Mouse (Mus musculus): ENCODE measurements around the gene Myh2. TPM values are rescaled to one million over a fixed set of nuclear protein-coding genes. Genes with fewer than 3 reads are reported as not detected.

The Myh2 gene
- total and polyA plus RNA-seq, 3 experiments: not detected

GRCm38 (mm10) chr11:67150237-67150636 is 20.6 kb upstream of the Myh2 start:
- Histone ChIP-seq H3K27ac (no peak overlapping the region), H3K4me1 (ENCODE audit: control insufficient read depth, insufficient read depth, low read length) (no peaks in the 10 kb centered on the region), H3K9ac (ENCODE audit: low read depth, low read length) (no peak overlapping the region), H3K4me3 (no peak overlapping the region), H3K79me2 (replicated peaks; ENCODE audit: control insufficient read depth, insufficient read depth, low read length) (no peaks in the 10 kb centered on the region), H3K36me3 (ENCODE audit: control insufficient read depth, insufficient read depth, low read length) (no peaks in the 10 kb centered on the region), H3K27me3 (ENCODE audit: control insufficient read depth, insufficient read depth, low read length) (no peaks in the 10 kb centered on the region)
- DNase-seq: no peak
- 85% methylated on average over 2 of the region's 2 CpGs for WGBS
- intact Hi-C loops (cut with DNase I): no loop called here
- TF ChIP-seq EP300 (IDR thresholded peaks at IDR 0.05; ENCODE audit: insufficient read depth, low read depth, low read length) (no peak), CTCF (IDR thresholded peaks at IDR 0.05) (no peak), POLR2A (IDR thresholded peaks at IDR 0.05; ENCODE audit: insufficient read depth, low read depth, low read length) (no peak)

DNA sequence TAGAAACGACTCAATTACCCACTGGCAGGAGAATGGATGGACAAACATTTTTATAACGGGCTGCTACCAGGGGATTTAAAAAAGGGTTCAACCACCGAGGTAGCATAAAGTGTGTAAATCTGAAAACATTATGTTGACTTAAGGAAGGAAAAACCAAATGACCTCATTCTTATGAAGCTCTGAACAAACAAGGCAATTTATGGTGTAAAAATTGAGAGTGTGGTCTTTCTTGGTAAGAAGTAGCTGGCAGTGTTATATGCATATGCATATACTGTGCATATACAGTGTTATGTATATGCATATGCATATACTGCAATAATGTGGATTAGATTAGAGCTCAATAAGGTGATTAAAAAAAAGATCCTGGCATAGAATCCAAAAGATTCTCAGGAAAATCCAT is 19.7 kb upstream of the Myh2 start:
- TF ChIP-seq CTCF (IDR thresholded peaks at IDR 0.05) (no peak), POLR2A (IDR thresholded peaks at IDR 0.05; ENCODE audit: insufficient read depth, low read depth, low read length) (no peak), EP300 (IDR thresholded peaks at IDR 0.05; ENCODE audit: insufficient read depth, low read depth, low read length) (no peak)
- H3K36me3 ChIP-seq (ENCODE audit: control insufficient read depth, insufficient read depth, low read length): no peaks in the 10 kb centered on the region
- H3K27me3 ChIP-seq (ENCODE audit: control insufficient read depth, insufficient read depth, low read length): no peaks in the 10 kb centered on the region

GRCm38 (mm10) chr11:67151651-67152630 is 18.9 kb upstream of the Myh2 start:
- no peak overlapping the region for H3K9ac ChIP-seq (ENCODE audit: low read depth, low read length)
- no peaks in the 10 kb centered on the region for H3K79me2 ChIP-seq (replicated peaks; ENCODE audit: control insufficient read depth, insufficient read depth, low read length)
- DNase-seq: no peak
- no peaks in the 10 kb centered on the region for H3K4me1 ChIP-seq (ENCODE audit: control insufficient read depth, insufficient read depth, low read length)
- 86% methylated on average over 16 of the region's 16 CpGs for WGBS
- H3K36me3 ChIP-seq (ENCODE audit: control insufficient read depth, insufficient read depth, low read length): no peaks in the 10 kb centered on the region
- H3K27me3 ChIP-seq (ENCODE audit: control insufficient read depth, insufficient read depth, low read length): no peaks in the 10 kb centered on the region
- intact Hi-C loops (cut with DNase I): no loop called here
- no peak overlapping the region for H3K4me3 ChIP-seq
- TF ChIP-seq CTCF (IDR thresholded peaks at IDR 0.05) (no peak), POLR2A (IDR thresholded peaks at IDR 0.05; ENCODE audit: insufficient read depth, low read depth, low read length) (no peak), EP300 (IDR thresholded peaks at IDR 0.05; ENCODE audit: insufficient read depth, low read depth, low read length) (no peak)
- H3K27ac ChIP-seq: no peak overlapping the region

More for the DNA sequence above, 19.7 kb upstream of the Myh2 start:
- intact Hi-C loops (cut with DNase I): no loop called here
- Histone ChIP-seq H3K4me1 (ENCODE audit: control insufficient read depth, insufficient read depth, low read length) (no peaks in the 10 kb centered on the region), H3K79me2 (replicated peaks; ENCODE audit: control insufficient read depth, insufficient read depth, low read length) (no peaks in the 10 kb centered on the region), H3K27ac (no peak overlapping the region), H3K9ac (ENCODE audit: low read depth, low read length) (no peak overlapping the region), H3K4me3 (no peak overlapping the region)
- WGBS: 72% methylated on average over 3 of the region's 3 CpGs
- no peak for DNase-seq

DNA sequence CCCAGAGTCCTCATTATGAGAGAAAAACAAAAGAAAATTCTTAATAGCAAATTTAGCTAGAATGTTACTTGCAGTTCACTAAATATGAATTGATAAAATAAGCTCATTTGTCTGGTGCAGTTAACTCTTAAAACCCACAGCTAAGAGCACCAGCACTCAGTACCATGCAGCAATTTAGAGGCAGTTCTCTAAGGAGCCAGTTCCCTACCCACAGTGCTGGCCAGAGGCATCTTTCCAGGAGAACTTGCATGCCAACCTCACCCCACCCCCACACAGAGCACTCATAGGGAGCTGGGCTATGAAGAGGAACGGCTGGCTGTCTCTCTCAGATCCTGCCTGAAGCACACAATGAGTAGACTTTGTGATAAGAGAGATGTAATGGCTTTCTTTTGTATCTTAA is 17.7 kb upstream of the Myh2 start:
- Histone ChIP-seq H3K9ac (ENCODE audit: low read depth, low read length) (no peak overlapping the region), H3K4me1 (ENCODE audit: control insufficient read depth, insufficient read depth, low read length) (no peaks in the 10 kb centered on the region), H3K79me2 (replicated peaks; ENCODE audit: control insufficient read depth, insufficient read depth, low read length) (no peaks in the 10 kb centered on the region), H3K27me3 (ENCODE audit: control insufficient read depth, insufficient read depth, low read length) (no peaks in the 10 kb centered on the region), H3K4me3 (no peak overlapping the region), H3K27ac (no peak overlapping the region), H3K36me3 (ENCODE audit: control insufficient read depth, insufficient read depth, low read length) (no peaks in the 10 kb centered on the region)
- intact Hi-C loops (cut with DNase I): no loop called here
- WGBS: 5% methylated on average over 1 of the region's 1 CpGs
- TF ChIP-seq CTCF (IDR thresholded peaks at IDR 0.05): no peak
- no peak for TF ChIP-seq EP300 (IDR thresholded peaks at IDR 0.05; ENCODE audit: insufficient read depth, low read depth, low read length)
- no peak for TF ChIP-seq POLR2A (IDR thresholded peaks at IDR 0.05; ENCODE audit: insufficient read depth, low read depth, low read length)
- peak; percentile 20 to 28 for DNase-seq

DNA sequence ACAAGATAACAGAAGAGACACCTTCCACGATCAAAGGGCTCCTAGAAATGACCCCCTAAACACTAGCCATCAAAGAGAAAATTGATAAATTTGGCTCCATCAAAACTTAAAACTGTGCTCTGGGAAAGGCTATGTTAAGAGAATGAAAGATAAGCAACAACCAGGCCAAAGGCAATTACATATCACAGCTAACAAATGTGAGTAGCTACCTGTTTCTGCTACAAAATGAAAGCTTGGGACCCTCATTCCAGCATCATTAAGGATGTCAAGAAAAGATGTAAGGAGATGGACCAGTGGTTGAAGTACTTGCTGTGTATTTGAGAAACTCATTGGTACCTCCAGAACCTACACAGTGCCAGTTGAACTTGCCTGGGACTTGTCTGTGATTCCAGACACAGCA is 17.0 kb upstream of the Myh2 start:
- no peak overlapping the region for H3K27ac ChIP-seq
- H3K4me3 ChIP-seq: no peak overlapping the region
- TF ChIP-seq CTCF (IDR thresholded peaks at IDR 0.05) (no peak), EP300 (IDR thresholded peaks at IDR 0.05; ENCODE audit: insufficient read depth, low read depth, low read length) (no peak), POLR2A (IDR thresholded peaks at IDR 0.05; ENCODE audit: insufficient read depth, low read depth, low read length) (no peak)
- H3K36me3 ChIP-seq (ENCODE audit: control insufficient read depth, insufficient read depth, low read length): no peaks in the 10 kb centered on the region
- H3K27me3 ChIP-seq (ENCODE audit: control insufficient read depth, insufficient read depth, low read length): no peaks in the 10 kb centered on the region
- DNase-seq: no peak
- no peaks in the 10 kb centered on the region for H3K4me1 ChIP-seq (ENCODE audit: control insufficient read depth, insufficient read depth, low read length)
- no peak overlapping the region for H3K9ac ChIP-seq (ENCODE audit: low read depth, low read length)
- no peaks in the 10 kb centered on the region for H3K79me2 ChIP-seq (replicated peaks; ENCODE audit: control insufficient read depth, insufficient read depth, low read length)
- intact Hi-C loops (cut with DNase I): no loop called here
- 34% methylated on average over 1 of the region's 1 CpGs for WGBS

DNA sequence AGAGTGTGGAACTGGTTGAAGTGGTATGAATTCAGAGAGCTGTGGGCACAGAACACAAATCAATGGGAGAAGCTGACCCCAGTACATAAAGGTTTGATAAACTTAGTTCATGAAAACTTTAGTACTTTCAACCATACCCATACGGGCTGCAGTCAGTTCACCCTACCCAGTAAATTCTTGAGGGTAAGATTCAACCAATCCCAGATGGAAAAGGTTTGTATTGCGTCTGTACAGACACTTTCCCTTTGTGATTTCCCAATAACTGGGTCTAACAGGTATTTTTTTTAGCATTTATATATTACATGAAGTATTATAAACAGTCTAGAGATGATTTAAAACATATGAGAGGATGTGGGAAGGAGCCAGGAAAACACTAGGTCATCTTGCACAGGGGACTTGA is 15.2 kb upstream of the Myh2 start:
- H3K36me3 ChIP-seq (ENCODE audit: control insufficient read depth, insufficient read depth, low read length): no peaks in the 10 kb centered on the region
- no peak overlapping the region for H3K9ac ChIP-seq (ENCODE audit: low read depth, low read length)
- no peak overlapping the region for H3K4me3 ChIP-seq
- H3K4me1 ChIP-seq (ENCODE audit: control insufficient read depth, insufficient read depth, low read length): no peaks in the 10 kb centered on the region
- no peak for DNase-seq
- intact Hi-C loops (cut with DNase I): no loop called here
- no peak overlapping the region for H3K27ac ChIP-seq
- no peak for TF ChIP-seq CTCF (IDR thresholded peaks at IDR 0.05)
- no peak for TF ChIP-seq POLR2A (IDR thresholded peaks at IDR 0.05; ENCODE audit: insufficient read depth, low read depth, low read length)
- no peak for TF ChIP-seq EP300 (IDR thresholded peaks at IDR 0.05; ENCODE audit: insufficient read depth, low read depth, low read length)
- WGBS: 85% methylated on average over 2 of the region's 2 CpGs
- H3K79me2 ChIP-seq (replicated peaks; ENCODE audit: control insufficient read depth, insufficient read depth, low read length): no peaks in the 10 kb centered on the region
- H3K27me3 ChIP-seq (ENCODE audit: control insufficient read depth, insufficient read depth, low read length): no peaks in the 10 kb centered on the region

All from heart, adult 2 months (tissue).